Mouse (Mus musculus) cerebellum, adult 2 months (tissue): ENCODE results near the gene Kcnip4.

ENCODE experiments used
- CTCF ChIP-seq: fragments of 200-500 bp; IDR thresholded peaks from 2 replicates; pipeline ENCODE4 v1.5.1; 2011; ENCODE audit warnings: low read depth, mild to moderate bottlenecking, control low read depth, low read length, moderate library complexity, borderline replicate concordance; ENCODE audit not compliant: insufficient read depth
- POLR2A ChIP-seq: fragments of 200-500 bp; IDR thresholded peaks from 2 replicates; pipeline ENCODE4 v1.6.1; 2011; ENCODE audit warnings: low read length, control low read depth, borderline replicate concordance; ENCODE audit not compliant: insufficient read depth

DNA sequence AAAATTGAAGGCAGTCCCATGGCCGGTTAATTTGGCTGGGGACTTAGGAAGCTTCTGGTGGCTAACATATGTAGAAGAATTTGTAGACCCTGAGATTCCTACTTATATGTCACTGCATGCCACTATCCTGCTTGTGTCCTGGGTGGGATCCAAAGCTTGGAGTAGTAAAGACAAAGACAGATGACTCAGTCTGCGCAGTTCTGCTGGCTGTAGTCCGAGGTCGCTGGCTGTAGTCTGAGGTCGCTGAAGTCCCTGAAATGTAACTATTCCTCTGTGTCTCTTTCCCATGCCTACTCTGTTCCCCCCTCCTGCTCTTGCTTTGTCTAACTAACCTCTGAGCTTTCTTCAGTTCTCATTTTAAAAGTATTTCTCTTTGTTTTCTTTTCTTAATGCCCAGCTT is 1114.4 kb downstream of the Kcnip4 start:
- no peak for TF ChIP-seq POLR2A
- no peak for TF ChIP-seq CTCF
